Mouse (Mus musculus) liver, embryonic 14.5 days (tissue): ENCODE results near the gene Tsc1. TPM values are rescaled to one million over a fixed set of nuclear protein-coding genes. Genes with fewer than 3 reads are reported as not detected.
A peak's percentile ranks its signal among the peaks of the same experiment; 100 is the strongest.

Source experiments
- ATAC-seq: fragments of 200-750 bp; cut with Nextera tagmentation; 2 replicates; pipeline ENCODE4 v1.8.0; 2017; ENCODE audit warnings: moderate number of reproducible peaks, mild to moderate bottlenecking, moderate library complexity; ENCODE audit not compliant: insufficient read depth
- DNase-seq, 3 experiments: peaks; one replicate each; pipeline ENCODE4 v3.0.0-alpha.2; 2012 to 2013; ENCODE audit warnings: low read depth in 3 of 3, low spot score in 3 of 3
- H3K27ac ChIP-seq: fragments of 300-500 bp; sonication (generic); 2 replicates; pipeline ENCODE4 v1.5.1; 2014; ENCODE audit warnings: moderate library complexity, mild to moderate bottlenecking, control low read depth, inconsistent platforms
- H3K27me3 ChIP-seq: fragments of 300-500 bp; sonication (generic); 2 replicates; pipeline ENCODE4 v1.6.1; 2014; ENCODE audit warnings: mild to moderate bottlenecking, low read length, moderate library complexity; ENCODE audit not compliant: control insufficient read depth, insufficient read depth
- H3K36me3 ChIP-seq: fragments of 300-500 bp; sonication (generic); replicated peaks from 2 replicates; pipeline ENCODE4 v1.6.1; 2014; ENCODE audit warnings: low read depth; ENCODE audit not compliant: control insufficient read depth, insufficient read depth
- H3K4me1 ChIP-seq, 2 experiments: fragments of 200-500 bp in 1 of 2; fragments of 300-500 bp in 1 of 2; sonication (generic) in 1 of 2; replicated peaks; 2 replicates each; pipeline ENCODE4 v1.6.1; 2012 to 2014; ENCODE audit warnings: antibody characterized with exemption in 1 of 2, inconsistent platforms in 1 of 2, low read length in 1 of 2; ENCODE audit not compliant: control insufficient read depth in 2 of 2, insufficient read depth in 2 of 2
- H3K4me2 ChIP-seq: fragments of 300-500 bp; sonication (generic); 2 replicates; pipeline ENCODE4 v1.6.1; 2014; ENCODE audit warnings: low read depth, mild to moderate bottlenecking, control low read depth, moderate library complexity
- H3K4me3 ChIP-seq, 2 experiments: fragments of 200-500 bp in 1 of 2; fragments of 300-500 bp in 1 of 2; sonication (generic) in 1 of 2; 2 replicates each; pipeline ENCODE4 v1.5.1; 2012 to 2014; ENCODE audit warnings: low read depth in 2 of 2, low read length in 2 of 2, mild to moderate bottlenecking in 2 of 2, control low read depth in 1 of 2, inconsistent platforms in 1 of 2, moderate library complexity in 1 of 2; ENCODE audit not compliant: insufficient read depth in 1 of 2
- H3K9ac ChIP-seq: fragments of 300-500 bp; sonication (generic); replicated peaks from 2 replicates; pipeline ENCODE4 v1.6.1; 2014; ENCODE audit warnings: mild to moderate bottlenecking, control low read depth, moderate library complexity
- H3K9me3 ChIP-seq: fragments of 300-500 bp; sonication (generic); 2 replicates; pipeline ENCODE4 v1.6.1; 2016; ENCODE audit warnings: low read length, mixed read lengths; ENCODE audit not compliant: control insufficient read depth
- CTCF ChIP-seq: IDR thresholded peaks from 2 replicates; pipeline ENCODE4 v1.5.1; 2016; ENCODE audit warnings: antibody characterized with exemption, low read depth, control low read depth
- EP300 ChIP-seq: IDR thresholded peaks from 2 replicates; pipeline ENCODE4 v1.6.1; 2016; ENCODE audit warnings: antibody characterized with exemption, low read depth
- WGBS: fragments of 180-500 bp; shearing (Covaris S2); extraction: QIAGEN DNeasy Blood & Tissue Kit; methylation state at CpG from one replicate; pipeline ENCODE4 v1.1.7; 2014; ENCODE audit not compliant: insufficient replicate concordance; 5-methylcytosine and 5-hydroxymethylcytosine counted together
- polyA plus RNA-seq, 2 experiments: library from polyadenylated mRNA; depleted of rRNA in 1 of 2; stranded (reverse) in 1 of 2; unstranded in 1 of 2; fragments of >200 nt; fragmentation: Nextera tagmentation in 1 of 2; extraction: Ambion mirVana in 1 of 2; gene quantifications; 2 replicates each; pipeline versions ENCODE4 v1.2.1 to v1.2.3; 2012 to 2014

Tsc1 gene
- polyA plus RNA-seq, 2 experiments: 5.3 to 5.4 TPM

DNA sequence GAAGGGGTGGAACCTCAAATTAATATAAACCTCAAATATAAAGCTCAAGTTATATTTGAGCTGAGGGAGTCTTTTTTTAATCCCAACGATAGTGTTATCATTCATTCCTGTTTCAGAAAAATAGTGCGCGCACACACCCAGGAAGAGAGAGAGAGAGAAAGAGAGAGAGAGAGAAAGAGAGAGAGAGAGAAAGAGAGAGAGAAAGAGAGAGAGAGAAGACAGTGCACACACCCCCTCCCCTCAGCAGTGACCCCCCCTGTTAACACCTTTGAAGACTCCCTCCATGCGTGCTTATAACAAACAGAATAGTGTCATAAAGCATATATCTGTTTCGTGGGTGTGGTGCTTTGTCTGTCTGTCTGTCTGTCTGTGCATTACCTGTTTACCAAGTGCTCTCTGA lies 37.5 kb upstream of the Tsc1 start:
- Histone ChIP-seq H3K4me3 (no peak overlapping the region), H3K4me2 (no peak overlapping the region), H3K36me3 (peaks cover 4% of the 10 kb centered on the region), H3K9ac (peak overlapping the region; percentile 40; the same call in 1 of the 2 replicates), H3K27me3 (no peaks in the 10 kb centered on the region), H3K27ac (peak overlapping the region; percentile 98), H3K9me3 (no peaks in the 10 kb centered on the region), H3K4me1 (peaks cover 73 to 76% of the 10 kb centered on the region in 2 experiments)
- ATAC-seq (no peak), DNase-seq (no peak)
- WGBS: 32% methylated on average over 5 of the region's 5 CpGs
- TF ChIP-seq EP300: no peak
- no peak for TF ChIP-seq CTCF

DNA sequence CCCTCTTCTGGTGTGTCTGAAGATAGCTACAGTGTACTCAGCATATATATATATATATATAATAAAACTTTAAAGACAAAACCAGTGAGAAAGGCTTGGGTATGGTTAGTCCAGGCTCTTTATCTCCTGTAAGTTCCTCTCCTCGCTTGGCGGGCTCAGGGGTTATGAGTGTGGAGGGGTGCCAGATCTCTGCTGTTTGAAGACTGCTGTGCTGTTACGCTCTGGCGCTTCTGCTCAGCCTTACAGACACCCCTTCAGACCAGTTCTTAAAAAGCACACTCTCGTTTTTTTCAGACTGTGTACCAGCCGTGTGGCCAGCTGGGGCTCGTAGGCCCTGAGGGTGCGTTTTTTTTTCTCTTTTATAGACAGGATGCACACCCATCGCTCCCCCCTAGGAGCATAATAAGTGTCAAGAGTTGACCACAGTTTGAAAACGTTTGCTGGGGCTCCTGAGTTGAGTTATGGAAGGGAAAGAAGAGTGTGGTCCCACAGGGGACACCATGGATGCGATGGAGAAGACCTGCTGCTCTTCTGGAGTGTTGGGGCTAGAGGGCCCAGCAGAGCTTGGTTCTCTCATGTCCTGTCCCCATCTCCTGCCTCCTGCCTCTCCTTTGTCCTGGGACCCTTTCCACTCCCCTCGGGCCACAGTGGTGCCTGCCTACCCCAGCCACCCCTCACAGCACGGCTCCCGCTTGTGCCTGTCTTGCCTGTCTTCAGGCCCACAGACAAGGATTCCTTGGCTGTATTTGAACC lies 35.1 kb upstream of the Tsc1 start:
- Histone ChIP-seq H3K27ac (peak overlapping the region; percentile 20), H3K36me3 (peaks cover 29% of the 10 kb centered on the region), H3K4me1 (peaks cover 59 to 69% of the 10 kb centered on the region in 2 experiments), H3K4me3 (no peak overlapping the region), H3K9ac (no peak overlapping the region), H3K27me3 (no peaks in the 10 kb centered on the region), H3K9me3 (no peaks in the 10 kb centered on the region), H3K4me2 (no peak overlapping the region)
- 50% methylated on average over 14 of the region's 14 CpGs for WGBS
- 0 out of 2 replicates have a peak, but pooled peaks have one; percentile 10 for TF ChIP-seq CTCF
- no peak for TF ChIP-seq EP300
- DNase-seq (no peak), ATAC-seq (no peak)

DNA sequence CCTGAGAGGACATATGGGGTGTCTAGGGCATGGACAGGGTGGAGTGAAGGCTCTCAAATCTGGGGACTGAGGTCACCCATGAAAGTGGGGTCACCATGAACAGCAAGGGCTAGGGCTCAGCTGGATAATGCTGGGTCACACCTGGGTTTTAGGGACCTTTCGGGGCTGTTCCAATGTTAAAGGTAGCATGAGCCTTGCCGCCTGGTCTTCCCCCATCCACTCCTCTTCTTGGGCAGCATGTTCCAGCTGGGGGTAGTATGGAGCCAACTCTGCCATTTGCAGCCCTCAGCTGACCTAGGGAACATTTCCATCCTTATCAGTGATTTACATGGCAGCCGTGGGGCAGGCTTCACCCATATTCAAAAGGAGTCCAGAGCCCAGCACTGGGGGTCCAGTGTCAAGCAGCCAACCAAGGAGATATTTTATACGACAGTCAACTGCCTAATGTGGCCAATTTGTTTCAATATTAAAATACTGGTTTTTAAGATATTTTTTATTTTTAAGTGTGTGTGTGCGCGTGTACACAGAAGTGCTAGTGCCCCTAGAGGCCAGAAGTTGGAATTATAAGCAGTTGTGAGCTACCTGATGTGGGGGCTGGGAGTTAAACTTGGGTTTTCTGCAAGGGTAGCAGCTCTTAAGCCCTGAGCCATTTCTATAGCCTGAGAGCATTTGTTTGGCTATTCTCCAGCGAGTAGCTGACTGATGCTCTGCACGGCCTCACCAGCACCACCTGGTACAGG lies 34.3 kb upstream of the Tsc1 start:
- 47% methylated on average over 8 of the region's 8 CpGs for WGBS
- Histone ChIP-seq H3K4me1 (peaks cover 51 to 63% of the 10 kb centered on the region in 2 experiments), H3K27me3 (no peaks in the 10 kb centered on the region), H3K27ac (peak overlapping the region; percentile 20), H3K9me3 (no peaks in the 10 kb centered on the region), H3K36me3 (peaks cover 37% of the 10 kb centered on the region), H3K4me3 (no peak overlapping the region), H3K4me2 (no peak overlapping the region), H3K9ac (peak overlapping the region; percentile 13; the same call in 1 of the 2 replicates)
- DNase-seq (no peak), ATAC-seq (no peak)
- TF ChIP-seq EP300 (no peak), CTCF (peak; percentile 69)

DNA sequence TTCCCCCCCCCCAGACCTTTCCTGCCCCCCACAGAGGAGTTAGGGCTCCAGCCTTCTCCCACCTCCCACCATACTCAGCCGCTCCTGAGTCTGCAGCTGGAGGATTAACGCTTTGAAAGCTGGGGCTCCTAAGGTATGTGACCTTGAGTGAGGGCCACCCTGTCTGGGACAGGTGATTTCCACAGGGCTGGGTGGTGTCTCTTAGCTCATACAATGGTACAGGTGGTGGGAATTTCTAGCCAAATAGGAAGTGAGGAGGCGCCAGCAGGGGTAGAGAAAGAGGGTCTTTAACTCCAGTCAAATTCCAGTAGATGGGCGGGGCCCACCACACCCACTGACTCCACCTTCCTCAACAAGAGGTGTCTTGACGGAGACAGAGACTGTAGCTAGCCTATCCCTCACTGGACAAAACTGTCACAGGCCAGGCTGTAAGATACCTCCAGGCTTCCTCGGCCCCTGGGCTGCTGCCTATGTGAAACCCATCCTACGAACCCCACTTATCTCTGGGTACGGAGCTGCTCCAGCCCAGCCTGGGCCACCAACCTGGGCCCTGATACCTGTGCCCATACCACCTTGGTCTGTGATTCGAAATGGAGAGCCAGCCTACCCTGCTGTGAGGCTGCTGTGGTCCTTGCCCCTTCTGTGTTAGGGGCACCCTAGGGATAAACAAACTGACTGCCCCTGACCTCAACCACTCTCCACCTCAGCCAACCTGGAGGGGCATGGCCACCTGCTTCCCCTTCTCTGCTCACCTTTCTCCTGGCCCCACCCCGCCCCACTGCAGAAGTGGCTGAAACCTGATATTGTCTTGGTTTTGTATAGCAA lies 33.5 kb upstream of the Tsc1 start:
- H3K36me3 ChIP-seq: peaks cover 45% of the 10 kb centered on the region
- H3K27ac ChIP-seq: peak overlapping the region; percentile 20
- H3K4me2 ChIP-seq: no peak overlapping the region
- peaks cover 45 to 59% of the 10 kb centered on the region in 2 experiments for H3K4me1 ChIP-seq
- ATAC-seq (peak; percentile 59), DNase-seq (no peak)
- no peaks in the 10 kb centered on the region for H3K9me3 ChIP-seq
- no peak for TF ChIP-seq EP300
- no peaks in the 10 kb centered on the region for H3K27me3 ChIP-seq
- 30% methylated on average over 10 of the region's 10 CpGs for WGBS
- H3K4me3 ChIP-seq: no peak overlapping the region
- H3K9ac ChIP-seq: peak overlapping the region; percentile 34; the same call in 1 of the 2 replicates
